Mouse (Mus musculus): ENCODE measurements at regions not wholly inside any gene's neighbourhood (a gene's known extent, or its start where the extent isn't known, plus 50 kb on each side); places are given as distances from the start of the nearest gene placed in this dataset.

DNA sequence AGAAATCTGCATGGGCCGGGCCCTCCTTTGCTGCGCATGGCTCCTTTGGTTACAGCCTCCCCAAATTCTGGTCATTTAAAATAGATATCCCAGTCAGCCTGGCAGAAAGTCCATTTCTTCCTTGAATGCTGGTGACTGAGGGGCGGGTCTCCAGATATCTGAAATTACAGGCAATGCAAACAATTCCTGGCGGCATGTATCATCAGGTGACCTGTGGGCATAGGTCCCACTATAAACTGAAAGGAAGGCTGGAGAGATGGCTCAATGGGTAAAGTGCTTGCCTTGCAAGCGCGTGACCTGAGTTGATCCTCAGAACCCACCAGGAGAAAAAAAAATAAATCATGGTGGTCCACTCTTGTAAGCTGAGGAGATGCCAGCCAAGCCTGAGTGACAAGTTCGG is 158.3 kb downstream of the Irs2 start:
- Histone ChIP-seq H3K27ac (ENCODE audit: insufficient read depth, low read length) (no peak overlapping the region), H3K4me1 (ENCODE audit: control insufficient read depth, insufficient read depth, low read length) (no peaks in the 10 kb centered on the region), H3K9me3 (replicated peaks; ENCODE audit: control insufficient read depth, insufficient read depth, low read length, poor library complexity, severe bottlenecking) (no peaks in the 10 kb centered on the region), H3K9ac (ENCODE audit: low read depth, poor library complexity, severe bottlenecking) (no peak overlapping the region), H3K4me3 (ENCODE audit: low read depth, low read length) (no peak overlapping the region), H3K36me3 (ENCODE audit: control insufficient read depth, insufficient read depth, low read length, poor library complexity, severe bottlenecking) (no peaks in the 10 kb centered on the region), H3K27me3 (ENCODE audit: control insufficient read depth, insufficient read depth, low read length, poor library complexity, severe bottlenecking) (no peaks in the 10 kb centered on the region)
- TF ChIP-seq POLR2A (IDR thresholded peaks at IDR 0.05; ENCODE audit: insufficient read depth, low read length) (no peak), CTCF (IDR thresholded peaks at IDR 0.05; ENCODE audit: low read depth, low read length) (no peak), EP300 (IDR thresholded peaks at IDR 0.05; ENCODE audit: insufficient read depth, low read depth, low read length) (no peak)

DNA sequence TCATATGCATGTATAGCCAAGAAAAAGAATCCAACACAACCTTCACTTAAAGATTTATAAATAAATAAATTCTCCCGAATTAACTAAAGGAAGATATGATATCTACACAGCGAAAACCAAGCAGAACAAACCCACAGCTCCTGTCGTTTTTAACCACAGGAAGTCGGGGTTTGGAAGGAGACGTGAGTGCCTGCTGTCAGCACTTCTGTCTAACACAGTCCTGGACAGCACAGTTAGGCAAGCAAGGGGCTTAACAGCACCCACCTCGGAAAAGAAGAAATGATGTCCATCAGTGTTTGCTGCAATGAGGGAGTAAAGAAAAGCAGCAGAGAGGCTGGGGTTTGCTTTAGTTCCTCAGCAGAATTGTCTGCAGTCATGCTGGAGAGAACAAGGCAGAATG is 162.7 kb downstream of the Irs2 start:
- H3K9ac ChIP-seq (ENCODE audit: low read depth, poor library complexity, severe bottlenecking) = no peak overlapping the region
- no peak overlapping the region for H3K4me3 ChIP-seq (ENCODE audit: low read depth, low read length)
- no peak for TF ChIP-seq EP300 (IDR thresholded peaks at IDR 0.05; ENCODE audit: insufficient read depth, low read depth, low read length)
- no peak for TF ChIP-seq CTCF (IDR thresholded peaks at IDR 0.05; ENCODE audit: low read depth, low read length)
- no peak for TF ChIP-seq POLR2A (IDR thresholded peaks at IDR 0.05; ENCODE audit: insufficient read depth, low read length)
- H3K9me3 ChIP-seq (replicated peaks; ENCODE audit: control insufficient read depth, insufficient read depth, low read length, poor library complexity, severe bottlenecking) = no peaks in the 10 kb centered on the region
- H3K27me3 ChIP-seq (ENCODE audit: control insufficient read depth, insufficient read depth, low read length, poor library complexity, severe bottlenecking) = no peaks in the 10 kb centered on the region
- no peaks in the 10 kb centered on the region for H3K4me1 ChIP-seq (ENCODE audit: control insufficient read depth, insufficient read depth, low read length)
- no peak overlapping the region for H3K27ac ChIP-seq (ENCODE audit: insufficient read depth, low read length)
- no peaks in the 10 kb centered on the region for H3K36me3 ChIP-seq (ENCODE audit: control insufficient read depth, insufficient read depth, low read length, poor library complexity, severe bottlenecking)

DNA sequence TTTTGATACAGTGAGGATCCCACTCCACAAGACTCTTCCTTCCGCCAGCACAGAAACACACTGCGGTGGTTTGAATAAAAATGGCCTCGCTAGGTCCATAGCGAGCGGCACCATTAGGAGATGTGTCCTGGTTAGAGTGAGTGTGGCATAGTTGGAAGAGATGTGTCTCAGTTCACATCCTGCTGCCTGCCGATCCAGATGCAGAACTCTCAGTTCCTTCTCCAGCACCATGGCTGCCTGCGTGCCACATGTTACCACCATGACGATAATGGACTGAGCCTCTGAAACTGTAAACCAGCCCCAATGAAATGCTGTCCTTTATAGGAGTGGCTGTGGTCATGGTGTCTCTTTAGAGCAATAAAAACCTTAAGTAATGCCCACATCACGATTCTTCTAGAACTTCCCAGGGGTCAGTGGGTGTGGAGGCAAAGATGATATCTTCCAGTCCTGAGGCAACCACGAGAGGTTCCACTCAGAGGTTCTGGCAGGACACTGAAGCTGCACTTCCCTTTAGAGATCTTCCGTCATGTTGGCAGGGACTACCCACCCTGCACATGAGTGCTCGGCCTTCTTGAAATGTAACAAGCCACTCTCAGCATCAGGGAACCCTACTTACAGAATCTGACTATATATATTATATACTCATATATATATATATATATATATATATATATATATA is 167.3 kb downstream of the Irs2 start:
- Histone ChIP-seq H3K9me3 (replicated peaks; ENCODE audit: control insufficient read depth, insufficient read depth, low read length, poor library complexity, severe bottlenecking) (no peaks in the 10 kb centered on the region), H3K27ac (ENCODE audit: insufficient read depth, low read length) (no peak overlapping the region), H3K9ac (ENCODE audit: low read depth, poor library complexity, severe bottlenecking) (no peak overlapping the region), H3K4me3 (ENCODE audit: low read depth, low read length) (no peak overlapping the region), H3K27me3 (ENCODE audit: control insufficient read depth, insufficient read depth, low read length, poor library complexity, severe bottlenecking) (no peaks in the 10 kb centered on the region), H3K36me3 (ENCODE audit: control insufficient read depth, insufficient read depth, low read length, poor library complexity, severe bottlenecking) (no peaks in the 10 kb centered on the region), H3K4me1 (ENCODE audit: control insufficient read depth, insufficient read depth, low read length) (no peaks in the 10 kb centered on the region)
- TF ChIP-seq POLR2A (IDR thresholded peaks at IDR 0.05; ENCODE audit: insufficient read depth, low read length) (no peak), CTCF (IDR thresholded peaks at IDR 0.05; ENCODE audit: low read depth, low read length) (no peak), EP300 (IDR thresholded peaks at IDR 0.05; ENCODE audit: insufficient read depth, low read depth, low read length) (no peak)

DNA sequence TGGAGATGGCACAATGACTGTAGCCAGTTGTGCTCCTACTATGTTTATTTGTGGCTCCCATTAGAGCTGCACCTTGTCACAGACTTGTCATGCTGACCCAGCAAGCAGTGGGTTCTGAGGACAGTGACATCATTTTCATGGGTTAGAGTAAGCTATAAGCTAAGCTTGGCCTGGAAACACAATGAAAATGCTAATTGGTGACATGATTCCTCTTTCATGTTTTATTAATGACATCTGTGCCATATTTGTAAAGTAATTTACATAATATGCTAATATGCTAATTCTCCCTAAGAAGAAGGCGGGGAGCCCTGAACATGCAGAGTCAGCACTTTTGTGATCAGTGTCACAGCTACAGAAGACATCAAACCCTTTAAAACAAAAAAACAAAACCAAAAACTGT is 168.2 kb downstream of the Irs2 start:
- no peak for TF ChIP-seq EP300 (IDR thresholded peaks at IDR 0.05; ENCODE audit: insufficient read depth, low read depth, low read length)
- TF ChIP-seq POLR2A (IDR thresholded peaks at IDR 0.05; ENCODE audit: insufficient read depth, low read length) = no peak
- no peak for TF ChIP-seq CTCF (IDR thresholded peaks at IDR 0.05; ENCODE audit: low read depth, low read length)
- Histone ChIP-seq H3K4me1 (ENCODE audit: control insufficient read depth, insufficient read depth, low read length) (no peaks in the 10 kb centered on the region), H3K36me3 (ENCODE audit: control insufficient read depth, insufficient read depth, low read length, poor library complexity, severe bottlenecking) (no peaks in the 10 kb centered on the region), H3K4me3 (ENCODE audit: low read depth, low read length) (no peak overlapping the region), H3K9me3 (replicated peaks; ENCODE audit: control insufficient read depth, insufficient read depth, low read length, poor library complexity, severe bottlenecking) (no peaks in the 10 kb centered on the region), H3K27me3 (ENCODE audit: control insufficient read depth, insufficient read depth, low read length, poor library complexity, severe bottlenecking) (no peaks in the 10 kb centered on the region), H3K27ac (ENCODE audit: insufficient read depth, low read length) (no peak overlapping the region), H3K9ac (ENCODE audit: low read depth, poor library complexity, severe bottlenecking) (no peak overlapping the region)

DNA sequence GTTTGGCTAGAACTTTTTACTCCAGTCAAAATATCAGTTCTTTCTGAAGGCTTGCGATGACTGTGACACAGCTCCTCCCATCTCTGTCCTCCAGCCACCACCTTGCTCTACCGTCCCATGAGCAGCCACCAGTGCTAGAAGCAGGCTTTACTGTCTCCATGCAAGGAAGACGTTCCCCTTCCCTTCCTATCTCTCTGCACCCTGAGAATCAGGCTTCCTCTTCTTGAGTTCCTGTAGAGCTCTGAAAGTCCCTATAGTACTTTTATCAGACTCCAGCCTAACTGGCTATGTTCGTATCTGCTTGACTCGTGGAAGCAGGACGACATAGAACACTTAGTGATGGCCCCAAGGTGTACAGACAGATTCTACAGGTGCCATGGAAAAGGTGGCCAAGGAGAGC is 173.2 kb downstream of the Irs2 start:
- no peaks in the 10 kb centered on the region for H3K27me3 ChIP-seq (ENCODE audit: control insufficient read depth, insufficient read depth, low read length, poor library complexity, severe bottlenecking)
- H3K9me3 ChIP-seq (replicated peaks; ENCODE audit: control insufficient read depth, insufficient read depth, low read length, poor library complexity, severe bottlenecking) = no peaks in the 10 kb centered on the region
- no peak overlapping the region for H3K27ac ChIP-seq (ENCODE audit: insufficient read depth, low read length)
- TF ChIP-seq POLR2A (IDR thresholded peaks at IDR 0.05; ENCODE audit: insufficient read depth, low read length) = no peak
- no peak for TF ChIP-seq EP300 (IDR thresholded peaks at IDR 0.05; ENCODE audit: insufficient read depth, low read depth, low read length)
- no peak for TF ChIP-seq CTCF (IDR thresholded peaks at IDR 0.05; ENCODE audit: low read depth, low read length)
- no peaks in the 10 kb centered on the region for H3K4me1 ChIP-seq (ENCODE audit: control insufficient read depth, insufficient read depth, low read length)
- no peak overlapping the region for H3K4me3 ChIP-seq (ENCODE audit: low read depth, low read length)
- H3K36me3 ChIP-seq (ENCODE audit: control insufficient read depth, insufficient read depth, low read length, poor library complexity, severe bottlenecking) = no peaks in the 10 kb centered on the region
- no peak overlapping the region for H3K9ac ChIP-seq (ENCODE audit: low read depth, poor library complexity, severe bottlenecking)

DNA sequence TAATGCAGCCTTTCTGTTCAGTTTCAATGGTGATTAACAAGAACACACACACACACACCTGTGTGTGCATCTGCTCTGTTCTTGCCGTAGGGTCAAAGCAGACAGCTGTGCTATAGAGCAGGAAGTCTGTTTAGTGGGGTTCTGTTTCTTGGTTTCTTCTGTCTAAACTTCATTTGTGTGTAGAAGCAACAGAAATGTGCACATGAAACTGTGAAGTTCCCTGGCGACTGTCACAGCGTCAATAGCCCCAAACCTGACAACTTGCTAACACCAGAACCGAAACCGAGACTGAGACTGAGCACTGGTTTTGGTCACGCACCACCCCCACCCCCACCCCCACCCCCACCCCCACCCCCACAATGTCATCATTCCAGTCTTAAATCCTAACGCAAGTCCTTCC is 176.4 kb downstream of the Irs2 start:
- Histone ChIP-seq H3K9me3 (replicated peaks; ENCODE audit: control insufficient read depth, insufficient read depth, low read length, poor library complexity, severe bottlenecking) (no peaks in the 10 kb centered on the region), H3K27ac (ENCODE audit: insufficient read depth, low read length) (no peak overlapping the region), H3K4me1 (ENCODE audit: control insufficient read depth, insufficient read depth, low read length) (no peaks in the 10 kb centered on the region), H3K9ac (ENCODE audit: low read depth, poor library complexity, severe bottlenecking) (no peak overlapping the region), H3K27me3 (ENCODE audit: control insufficient read depth, insufficient read depth, low read length, poor library complexity, severe bottlenecking) (no peaks in the 10 kb centered on the region), H3K4me3 (ENCODE audit: low read depth, low read length) (no peak overlapping the region), H3K36me3 (ENCODE audit: control insufficient read depth, insufficient read depth, low read length, poor library complexity, severe bottlenecking) (no peaks in the 10 kb centered on the region)
- no peak for TF ChIP-seq CTCF (IDR thresholded peaks at IDR 0.05; ENCODE audit: low read depth, low read length)
